Mouse (Mus musculus): ENCODE data around the gene Gemin5.

The Gemin5 gene

GRCm38 (mm10) chr11:58171459-58172091 lies 3.2 kb upstream of the Gemin5 start, which contains the start of gene Mrpl22:
TSS of gene Mrpl22 (plus strand) at chr11:58171661.
- DNase-seq (ENCODE audit: low spot score) = peak; percentile 90

- no peak for DNase-seq (ENCODE audit: low spot score)
These were observed 1.3 kb upstream of the Gemin5 start for GRCm38 (mm10) chr11:58169666-58170065.

- no peak for DNase-seq (ENCODE audit: low spot score)
These were observed 545 bp downstream of the Gemin5 start for GRCm38 (mm10) chr11:58167822-58168166.

GRCm38 (mm10) chr11:58165072-58165471 lies 3.3 kb downstream of the Gemin5 start:
- no peak for DNase-seq (ENCODE audit: low spot score)

DNA sequence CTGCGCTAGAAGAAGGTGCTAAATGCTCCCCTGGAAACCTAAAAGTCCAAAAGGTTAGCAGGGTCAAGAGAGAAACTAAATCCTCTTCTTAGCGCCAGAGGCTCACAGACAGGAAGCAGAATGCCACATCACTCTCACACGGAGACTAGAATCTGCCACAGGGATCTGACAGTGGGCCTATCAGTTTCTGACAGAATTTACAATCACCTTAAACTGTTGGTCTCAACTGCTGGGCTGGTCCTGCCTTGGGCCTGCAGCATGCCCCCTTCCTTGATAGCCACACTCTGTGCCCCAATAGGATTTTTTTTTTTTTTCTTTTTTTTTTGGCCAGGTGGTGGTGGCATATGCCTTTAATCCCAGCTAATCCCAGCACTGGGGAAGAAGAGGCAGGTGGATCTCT lies 11.5 kb downstream of the Gemin5 start:
- no peak for DNase-seq (ENCODE audit: low spot score)

GRCm38 (mm10) chr11:58155458-58155857 lies 12.9 kb downstream of the Gemin5 start:
- no peak for DNase-seq (ENCODE audit: low spot score)

- DNase-seq (ENCODE audit: low spot score) = peak; percentile 16
These were observed 22.1 kb downstream of the Gemin5 start for GRCm38 (mm10) chr11:58146241-58146640.

GRCm38 (mm10) chr11:58143704-58144426 lies 24.5 kb downstream of the Gemin5 start:
- no peak for DNase-seq (ENCODE audit: low spot score)

GRCm38 (mm10) chr11:58139466-58139865 lies 28.9 kb downstream of the Gemin5 start:
- DNase-seq (ENCODE audit: low spot score) = no peak

DNA sequence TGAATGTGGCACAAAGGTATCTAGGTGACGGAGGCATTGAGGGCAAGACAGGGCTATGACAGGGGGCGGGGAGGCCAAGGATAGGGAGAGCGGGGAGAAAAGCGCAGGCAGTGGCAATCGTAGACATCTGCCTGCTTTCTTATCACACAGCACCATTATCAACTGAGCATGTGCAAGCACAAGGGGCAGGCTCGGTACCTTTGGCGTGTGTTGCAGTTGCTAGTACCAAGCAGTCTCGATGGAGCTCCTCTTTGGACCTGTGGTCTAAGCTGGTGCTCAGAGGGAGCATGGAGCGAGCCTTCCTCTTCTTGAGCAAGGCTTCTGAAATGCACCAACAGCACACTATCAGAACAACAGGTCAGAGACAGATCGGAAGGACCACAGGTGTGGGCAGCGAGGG lies 29.5 kb downstream of the Gemin5 start:
- no peak for DNase-seq (ENCODE audit: low spot score)

- no peak for DNase-seq (ENCODE audit: low spot score)
These were observed 31.7 kb downstream of the Gemin5 start for GRCm38 (mm10) chr11:58136677-58137076.

- no peak for DNase-seq (ENCODE audit: low spot score)
These were observed 33.0 kb downstream of the Gemin5 start for GRCm38 (mm10) chr11:58135296-58135695.

- no peak for DNase-seq (ENCODE audit: low spot score)
These were observed 33.5 kb downstream of the Gemin5 start for GRCm38 (mm10) chr11:58134869-58135268.

- no peak for DNase-seq (ENCODE audit: low spot score)
These were observed 36.3 kb downstream of the Gemin5 start for GRCm38 (mm10) chr11:58132026-58132425.

DNA sequence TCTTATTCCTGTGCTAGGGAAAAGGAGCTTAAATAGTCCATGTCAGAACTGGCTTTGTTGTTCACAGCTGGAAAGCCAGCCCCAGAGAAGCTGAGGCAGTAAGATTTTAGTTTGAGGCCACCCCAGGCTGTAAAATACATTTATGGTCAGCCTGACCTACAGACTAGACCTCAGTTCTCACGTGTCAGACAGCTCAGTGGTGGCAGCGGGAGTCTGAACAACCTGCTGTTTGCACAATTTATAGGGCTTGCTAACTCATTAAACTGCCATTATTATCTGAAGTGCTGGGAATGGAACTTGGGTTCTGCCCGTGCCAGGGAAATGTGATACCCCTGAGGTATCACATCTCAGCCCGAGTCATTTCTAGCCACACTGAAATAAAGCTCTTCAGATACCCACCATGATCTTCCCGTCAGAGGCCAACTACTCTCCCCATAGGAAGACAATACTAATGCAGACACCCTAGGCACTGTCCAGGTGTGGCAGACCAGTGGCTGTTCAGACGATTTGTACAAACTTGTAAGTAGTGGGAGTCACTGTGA lies 39.0 kb downstream of the Gemin5 start:
- no peak for DNase-seq (ENCODE audit: low spot score)

DNA sequence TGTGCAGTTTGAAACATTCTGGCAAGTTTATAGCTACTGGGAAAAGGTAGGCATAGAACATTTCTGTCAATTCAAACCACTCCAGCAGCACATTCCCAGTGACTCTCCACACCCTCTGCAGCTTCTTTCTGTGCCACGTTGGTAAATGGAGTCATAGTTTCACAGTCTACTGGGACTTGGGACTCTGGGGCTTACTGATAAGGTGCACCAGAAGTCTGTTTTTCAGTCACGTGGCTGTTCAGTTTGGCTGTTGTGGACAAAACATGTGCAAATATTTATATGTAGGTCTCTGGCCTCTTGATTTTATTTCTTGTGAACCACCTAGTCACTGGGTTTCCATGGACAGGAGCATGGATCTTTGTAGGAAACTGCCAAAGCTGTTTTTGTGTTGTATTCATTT lies 40.8 kb downstream of the Gemin5 start:
- DNase-seq (ENCODE audit: low spot score) = no peak

GRCm38 (mm10) chr11:58126397-58127160 lies 41.8 kb downstream of the Gemin5 start:
- peak; percentile 87 for DNase-seq (ENCODE audit: low spot score)

DNA sequence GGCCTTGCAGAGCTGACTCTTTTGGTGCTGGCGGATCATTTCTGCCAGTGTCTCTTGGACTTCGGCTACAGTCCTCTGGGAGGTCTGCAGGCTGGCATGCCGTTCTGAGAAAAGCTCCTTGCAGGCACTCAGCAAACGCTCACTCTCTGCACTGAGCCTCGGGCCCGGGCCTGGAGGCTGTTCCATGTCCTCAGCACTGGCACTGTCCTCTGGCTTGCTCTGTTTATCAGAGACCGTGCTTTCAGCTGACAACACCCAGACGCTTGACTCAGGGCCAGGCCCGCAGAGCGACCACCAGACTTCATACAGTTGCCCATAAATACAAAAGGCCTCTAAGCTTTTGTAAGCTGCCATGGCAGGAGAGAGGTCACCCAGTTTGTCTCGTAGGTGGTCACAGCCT lies 43.3 kb downstream of the Gemin5 start:
- DNase-seq (ENCODE audit: low spot score) = no peak

DNA sequence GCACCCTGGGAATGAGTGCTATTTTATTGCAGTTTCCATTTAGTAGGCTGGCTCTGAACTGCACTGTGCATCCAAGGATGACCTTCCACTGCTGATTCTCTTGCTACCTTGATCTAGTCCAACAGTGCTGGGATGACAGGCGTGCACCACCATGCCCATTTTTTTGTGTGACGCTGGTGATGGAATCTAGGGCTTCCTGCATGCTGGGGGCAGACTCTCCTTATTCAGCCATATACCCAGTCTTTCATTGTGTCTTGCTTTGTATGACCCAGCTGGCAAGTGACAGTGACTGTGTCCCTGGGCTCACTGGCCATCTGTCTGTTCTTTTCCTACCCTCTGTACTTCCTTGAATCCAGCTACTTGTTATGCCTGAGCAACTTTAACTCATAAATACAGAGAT lies 44.6 kb downstream of the Gemin5 start:
- no peak for DNase-seq (ENCODE audit: low spot score)

- DNase-seq (ENCODE audit: low spot score) = no peak
These were observed 47.0 kb downstream of the Gemin5 start for GRCm38 (mm10) chr11:58121351-58121750.

DNA sequence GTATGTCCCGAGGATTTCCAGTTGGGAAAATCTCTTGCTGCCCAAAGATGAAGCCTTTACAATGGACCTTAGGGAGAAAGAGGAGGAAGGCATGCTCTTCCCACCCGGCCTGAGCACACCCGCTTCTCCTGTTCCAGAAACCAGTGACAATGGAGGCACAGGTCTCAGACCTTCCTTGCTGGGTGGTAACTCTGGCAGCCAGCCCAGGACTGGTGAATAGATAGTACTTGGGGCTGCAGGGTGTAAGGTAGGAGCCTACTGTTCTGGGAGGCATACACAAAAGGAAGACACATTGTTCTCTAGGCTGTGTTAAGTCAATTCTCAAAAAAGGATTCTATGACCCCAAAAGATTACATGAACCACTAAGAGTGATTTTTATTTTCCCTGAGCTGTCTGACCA lies 47.7 kb downstream of the Gemin5 start:
- DNase-seq (ENCODE audit: low spot score) = no peak

GRCm38 (mm10) chr11:58117044-58117652 lies 51.2 kb downstream of the Gemin5 start:
- DNase-seq (ENCODE audit: low spot score) = no peak

Data from ovary, adult 18-20 months (tissue).